ENCODE assay signal across 30 mouse cellular contexts in genomic region chr2:10986101-10986500, GRCm38 (mm10).
A peak's percentile ranks its signal among the peaks of the same experiment; 100 is the strongest.
DNase-seq lines count a peak whose midpoint lies in the region; ATAC-seq and TF ChIP-seq lines count a peak whose summit lies in the region.
"Had no signal": no experiment of that assay in that cellular context is flagged by ENCODE, and none has a peak within 500 bp of the region (broad histone marks: within the 10 kb centered on the region; RNA-seq: fewer than 3 reads in every experiment).

No protein-coding gene starts in this region.

- peak; percentile 29 for DNase-seq in lung, embryonic 14.5 days
- DNase-seq in lung, postnatal 25 days (ENCODE audit: low spot score): no peak
- DNase-seq in retina, embryonic 14.5 days (ENCODE audit: low spot score): peak; percentile 34
- DNase-seq in layer of hippocampus, postnatal 14 days (ENCODE audit: low spot score in 2 of 2): no peak
- DNase-seq: adrenal gland, postnatal 25 days; cerebellum, adult 11 months; cerebellum, adult 9-10 months; cerebellum, postnatal 36 days; gastrocnemius, adult 2 months; heart, postnatal 14 days; kidney, adult 9 months; kidney, postnatal 10 days; liver, embryonic 13.5 days; lung, adult 18-20 months; lung, postnatal 10 days; midbrain, embryonic 14.5 days; right cerebral cortex, postnatal 4 days; thymus, postnatal 4 days had no signal

- no peak overlapping the region for H3K27ac ChIP-seq in forebrain, embryonic 16.5 days (ENCODE audit: low read length)
- no peak overlapping the region for H3K27ac ChIP-seq in forebrain, embryonic 12.5 days
- no peak overlapping the region for H3K27ac ChIP-seq in lung, embryonic 14.5 days (ENCODE audit: low read depth)
- no peak overlapping the region for H3K27ac ChIP-seq in hindbrain, embryonic 13.5 days
- H3K27ac ChIP-seq: embryonic facial prominence, embryonic 12.5 days; gastrocnemius, adult 2 months; hindbrain, embryonic 10.5 days; hindbrain, postnatal 0 days; intestine, embryonic 15.5 days; limb, embryonic 10.5 days; limb, embryonic 15.5 days; liver, embryonic 13.5 days; neural tube, embryonic 15.5 days had no signal

- WGBS in forebrain, embryonic 16.5 days: 29% methylated on average over 7 of the region's 7 CpGs
- WGBS in forebrain, embryonic 12.5 days: 81% methylated on average over 7 of the region's 7 CpGs
- 58% methylated on average over 7 of the region's 7 CpGs for WGBS in lung, embryonic 14.5 days
- 70% methylated on average over 7 of the region's 7 CpGs for WGBS in hindbrain, embryonic 13.5 days

- H3K27me3 ChIP-seq in forebrain, embryonic 16.5 days (replicated peaks; ENCODE audit: control insufficient read depth, insufficient read depth, low read length): no peaks in the 10 kb centered on the region
- no peaks in the 10 kb centered on the region for H3K27me3 ChIP-seq in forebrain, embryonic 12.5 days
- no peaks in the 10 kb centered on the region for H3K27me3 ChIP-seq in lung, embryonic 14.5 days (ENCODE audit: insufficient read depth, low read length)
- no peaks in the 10 kb centered on the region for H3K27me3 ChIP-seq in hindbrain, embryonic 13.5 days
- H3K27me3 ChIP-seq: embryonic facial prominence, embryonic 12.5 days; intestine, embryonic 15.5 days; limb, embryonic 15.5 days; liver, embryonic 13.5 days; neural tube, embryonic 15.5 days had no signal

- no peak for TF ChIP-seq CTCF in lung, embryonic 14.5 days (IDR thresholded peaks at IDR 0.05; ENCODE audit: low read depth)

- ATAC-seq in forebrain, embryonic 16.5 days: peak; percentile 47; the same call in 1 of the 2 replicates
- ATAC-seq in forebrain, embryonic 12.5 days (ENCODE audit: low FRiP score): no peak
- no peak for ATAC-seq in lung, embryonic 14.5 days (ENCODE audit: insufficient read depth)
- ATAC-seq in hindbrain, embryonic 13.5 days (ENCODE audit: low FRiP score): no peak
- ATAC-seq: CD4-positive, CD25-positive, alpha-beta regulatory T cell, adult 4 months; hindbrain, postnatal 0 days; intestine, embryonic 15.5 days had no signal

- H3K4me2 ChIP-seq in forebrain, embryonic 16.5 days (ENCODE audit: low read length): no peak overlapping the region
- no peak overlapping the region for H3K4me2 ChIP-seq in forebrain, embryonic 12.5 days
- no peak overlapping the region for H3K4me2 ChIP-seq in lung, embryonic 14.5 days
- no peak overlapping the region for H3K4me2 ChIP-seq in hindbrain, embryonic 13.5 days
- H3K4me2 ChIP-seq: embryonic facial prominence, embryonic 12.5 days; intestine, embryonic 15.5 days; limb, embryonic 15.5 days; liver, embryonic 13.5 days; neural tube, embryonic 15.5 days had no signal

- H3K9me3 ChIP-seq in forebrain, embryonic 16.5 days (ENCODE audit: control insufficient read depth, low read length): no peaks in the 10 kb centered on the region
- no peaks in the 10 kb centered on the region for H3K9me3 ChIP-seq in forebrain, embryonic 12.5 days
- H3K9me3 ChIP-seq in lung, embryonic 14.5 days (ENCODE audit: low read depth, low read length): no peaks in the 10 kb centered on the region
- no peaks in the 10 kb centered on the region for H3K9me3 ChIP-seq in hindbrain, embryonic 13.5 days
- H3K9me3 ChIP-seq: embryonic facial prominence, embryonic 12.5 days; hindbrain, embryonic 10.5 days; intestine, embryonic 15.5 days; limb, embryonic 10.5 days; limb, embryonic 15.5 days; liver, embryonic 13.5 days; neural tube, embryonic 15.5 days had no signal

- H3K4me3 ChIP-seq in forebrain, embryonic 16.5 days (replicated peaks; ENCODE audit: low read length): no peak overlapping the region
- H3K4me3 ChIP-seq in forebrain, embryonic 12.5 days (replicated peaks): no peak overlapping the region
- H3K4me3 ChIP-seq in lung, embryonic 14.5 days (ENCODE audit: low read depth, low read length): no peak overlapping the region
- no peak overlapping the region for H3K4me3 ChIP-seq in hindbrain, embryonic 13.5 days
- H3K4me3 ChIP-seq: embryonic facial prominence, embryonic 12.5 days; erythroblast, embryonic 14.5 days; gastrocnemius, adult 2 months; hindbrain, embryonic 10.5 days; intestine, embryonic 15.5 days; limb, embryonic 10.5 days; limb, embryonic 15.5 days; liver, embryonic 13.5 days; neural tube, embryonic 15.5 days had no signal

- no peak overlapping the region for H3K9ac ChIP-seq in forebrain, embryonic 16.5 days (replicated peaks; ENCODE audit: low read depth, low read length)
- H3K9ac ChIP-seq in forebrain, embryonic 12.5 days: no peak overlapping the region
- no peak overlapping the region for H3K9ac ChIP-seq in lung, embryonic 14.5 days
- no peak overlapping the region for H3K9ac ChIP-seq in hindbrain, embryonic 13.5 days
- H3K9ac ChIP-seq: embryonic facial prominence, embryonic 12.5 days; intestine, embryonic 15.5 days; limb, embryonic 15.5 days; liver, embryonic 13.5 days; neural tube, embryonic 15.5 days had no signal

- no peaks in the 10 kb centered on the region for H3K4me1 ChIP-seq in forebrain, embryonic 16.5 days (replicated peaks; ENCODE audit: control insufficient read depth, insufficient read depth, low read length)
- H3K4me1 ChIP-seq in forebrain, embryonic 12.5 days: no peaks in the 10 kb centered on the region
- H3K4me1 ChIP-seq in lung, embryonic 14.5 days (ENCODE audit: insufficient read depth): no peaks in the 10 kb centered on the region
- H3K4me1 ChIP-seq in hindbrain, embryonic 13.5 days (replicated peaks): no peaks in the 10 kb centered on the region
- H3K4me1 ChIP-seq: embryonic facial prominence, embryonic 12.5 days; hindbrain, embryonic 10.5 days; intestine, embryonic 15.5 days; limb, embryonic 15.5 days; liver, embryonic 13.5 days had no signal

- no peaks in the 10 kb centered on the region for H3K36me3 ChIP-seq in forebrain, embryonic 16.5 days (ENCODE audit: control insufficient read depth, insufficient read depth)
- H3K36me3 ChIP-seq in forebrain, embryonic 12.5 days (replicated peaks): no peaks in the 10 kb centered on the region
- H3K36me3 ChIP-seq in lung, embryonic 14.5 days (ENCODE audit: insufficient read depth): no peaks in the 10 kb centered on the region
- no peaks in the 10 kb centered on the region for H3K36me3 ChIP-seq in hindbrain, embryonic 13.5 days
- H3K36me3 ChIP-seq: embryonic facial prominence, embryonic 12.5 days; hindbrain, embryonic 10.5 days; intestine, embryonic 15.5 days; limb, embryonic 10.5 days; limb, embryonic 15.5 days; liver, embryonic 13.5 days; neural tube, embryonic 15.5 days had no signal

Comparison
In these comparisons a context has a peak if more than half of its experiments do, and no peak if none do; other contexts are left out.
1. DNase-seq: peak in lung, embryonic 14.5 days (single experiment) and retina, embryonic 14.5 days (single experiment); none in lung, postnatal 25 days (single experiment) and layer of hippocampus, postnatal 14 days (0 of 2).